Mouse (Mus musculus): ENCODE results near the gene Zscan21.
"Not testable (repeated sequence)": the region's sequence is repeated elsewhere in the genome, so short reads cannot be mapped to it uniquely, and the experiment has no call there.

Gene Zscan21

DNA sequence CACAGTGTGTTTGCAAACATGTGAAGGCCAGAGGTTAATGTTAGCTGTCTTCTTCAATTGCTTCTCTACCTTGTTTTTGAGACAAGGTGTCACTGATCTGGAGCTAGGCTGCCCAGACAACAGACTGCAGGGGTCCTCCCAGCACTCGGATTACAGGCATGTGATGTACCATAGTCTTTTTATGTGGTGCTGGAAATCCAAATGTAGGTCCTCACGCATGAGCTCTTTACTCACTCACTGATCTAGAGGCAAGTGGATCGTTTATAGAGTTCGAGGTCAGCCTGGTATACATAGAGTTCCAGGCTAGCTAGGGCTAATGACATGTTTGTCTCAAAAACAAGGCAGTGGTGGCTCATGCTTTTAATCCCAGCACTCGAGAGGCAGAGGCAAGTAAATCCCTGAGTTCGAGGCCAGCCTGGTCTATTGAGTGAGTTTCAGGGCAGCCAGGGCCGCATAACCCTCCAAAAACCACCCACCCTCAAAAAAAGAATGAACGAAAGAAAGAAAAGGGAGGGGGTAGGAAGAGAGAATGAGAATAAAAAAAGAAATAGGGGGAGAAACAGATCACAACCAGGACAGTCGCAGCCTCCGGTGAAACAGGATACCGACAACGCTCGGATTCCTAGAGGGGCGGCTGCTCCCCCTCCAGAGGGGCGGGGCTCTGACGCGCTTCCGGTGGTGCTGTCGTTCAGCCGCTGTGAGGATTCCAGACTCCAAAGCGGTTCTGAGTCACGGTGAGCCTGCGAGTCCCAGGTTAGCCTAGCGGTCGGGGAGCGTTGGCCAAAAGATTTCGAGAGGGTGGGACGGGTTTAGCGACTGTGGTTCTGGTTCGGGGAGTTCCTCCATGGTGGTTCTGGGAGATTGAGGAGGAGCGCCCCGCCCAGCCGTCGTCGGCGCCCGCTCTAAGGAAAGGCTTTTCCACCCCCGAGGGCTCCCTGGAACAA, at the start of gene Zscan21:
Gene Zscan21, plus strand, starts transcription at position 649 of the 944 bp plus-strand sequence.
- peak; percentile 90 for DNase-seq (ENCODE audit: low read depth, low spot score)

DNA sequence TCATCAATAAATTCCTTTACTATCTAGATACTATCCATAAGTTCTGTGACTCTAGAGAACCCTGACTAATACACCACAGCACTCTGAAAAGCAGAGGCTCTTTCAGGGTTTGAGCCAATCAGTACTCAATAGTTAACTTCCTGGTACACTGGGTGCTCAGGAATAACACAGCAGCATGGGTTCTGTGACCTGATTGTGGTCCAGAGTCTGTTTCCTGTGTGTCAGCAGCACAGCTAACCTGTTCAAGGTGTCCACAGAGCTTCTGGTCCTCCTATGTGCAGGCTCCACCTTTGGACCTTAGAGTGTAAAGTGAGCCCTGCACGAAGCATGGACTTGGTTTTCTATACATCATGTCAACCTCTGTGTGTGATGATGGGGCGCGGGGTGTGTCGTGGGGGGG, 42.9 kb upstream of the Zscan21 start:
- no peak for DNase-seq (ENCODE audit: low read depth, low spot score)

DNA sequence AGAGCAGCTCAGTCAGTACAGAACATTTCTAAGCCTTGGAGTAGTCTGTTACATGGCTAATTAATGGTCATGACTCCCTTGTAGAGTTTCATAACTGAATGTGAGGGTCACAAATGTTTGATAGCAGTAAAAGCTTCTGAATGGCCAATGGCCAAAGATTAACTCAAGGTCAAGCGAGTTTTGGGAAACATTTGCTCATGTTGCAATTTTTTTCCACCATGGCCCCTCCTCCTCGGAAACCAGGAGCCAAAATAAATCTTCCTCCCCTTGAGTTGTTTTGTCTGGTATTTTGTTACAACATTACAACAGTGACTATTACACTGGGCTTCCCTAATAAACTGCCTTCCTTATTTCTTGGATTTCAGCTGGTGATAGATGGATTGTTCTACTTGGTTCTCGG, 41.0 kb upstream of the Zscan21 start:
- no peak for DNase-seq (ENCODE audit: low read depth, low spot score)

DNA sequence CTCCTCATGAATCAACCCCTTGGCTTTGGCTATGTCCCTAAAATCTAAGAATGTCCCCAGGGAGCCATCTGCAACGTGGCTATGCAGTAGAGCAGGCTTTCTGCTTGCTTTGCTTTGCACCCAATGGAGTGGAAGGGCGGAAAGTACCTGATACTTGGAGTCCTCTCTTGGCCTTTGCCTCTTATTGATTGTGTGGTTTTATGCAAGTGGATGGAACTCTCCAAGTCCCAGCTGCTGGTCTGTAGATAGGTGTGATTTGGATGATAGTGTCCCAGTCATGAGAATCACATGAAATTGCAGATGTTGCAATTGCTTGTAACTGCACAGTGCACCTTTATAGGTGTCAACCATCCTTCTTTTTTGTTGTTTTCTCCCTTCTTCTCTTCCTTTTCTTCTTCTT, 40.6 kb upstream of the Zscan21 start:
- DNase-seq (ENCODE audit: low read depth, low spot score), result no peak

DNA sequence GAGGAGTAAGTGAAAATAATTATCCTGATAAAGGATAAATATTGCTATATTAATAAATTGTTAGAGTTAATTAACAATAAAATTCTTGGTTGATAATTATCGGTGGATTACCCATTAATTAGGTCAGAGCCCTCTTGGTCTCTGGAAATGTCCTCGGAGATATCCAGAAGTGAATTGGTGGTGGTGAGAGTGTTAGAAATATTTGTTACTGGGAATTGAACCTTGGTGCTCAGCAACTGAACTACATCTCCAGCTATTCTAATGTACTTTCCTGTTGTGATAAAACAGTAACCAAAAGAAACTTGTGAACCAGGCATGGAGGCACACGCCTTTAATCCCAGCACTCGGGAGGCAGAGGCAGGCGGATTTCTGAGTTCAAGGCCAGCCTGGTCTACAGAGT, 36.2 kb upstream of the Zscan21 start:
- DNase-seq (ENCODE audit: low read depth, low spot score), result no peak

DNA sequence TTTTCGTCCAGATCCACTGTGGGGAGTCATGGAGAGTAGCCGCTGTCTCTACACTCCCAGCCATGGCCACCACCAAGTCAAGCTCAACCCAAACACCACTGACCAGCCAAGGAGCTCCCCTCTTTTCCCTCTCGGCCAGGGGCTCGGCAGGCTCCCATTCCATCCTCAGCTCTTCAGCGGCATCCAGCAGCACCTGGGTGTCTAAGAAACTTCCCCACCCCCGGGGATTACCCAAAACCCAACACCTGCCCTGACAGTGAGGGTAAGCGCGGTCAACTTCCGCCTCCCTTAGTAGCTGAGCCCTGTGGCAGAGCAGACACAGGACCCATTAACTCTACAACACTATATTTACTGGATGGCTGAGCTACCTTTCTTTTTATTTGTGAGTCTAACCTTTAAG, 35.3 kb upstream of the Zscan21 start:
- no peak for DNase-seq (ENCODE audit: low read depth, low spot score)

DNA sequence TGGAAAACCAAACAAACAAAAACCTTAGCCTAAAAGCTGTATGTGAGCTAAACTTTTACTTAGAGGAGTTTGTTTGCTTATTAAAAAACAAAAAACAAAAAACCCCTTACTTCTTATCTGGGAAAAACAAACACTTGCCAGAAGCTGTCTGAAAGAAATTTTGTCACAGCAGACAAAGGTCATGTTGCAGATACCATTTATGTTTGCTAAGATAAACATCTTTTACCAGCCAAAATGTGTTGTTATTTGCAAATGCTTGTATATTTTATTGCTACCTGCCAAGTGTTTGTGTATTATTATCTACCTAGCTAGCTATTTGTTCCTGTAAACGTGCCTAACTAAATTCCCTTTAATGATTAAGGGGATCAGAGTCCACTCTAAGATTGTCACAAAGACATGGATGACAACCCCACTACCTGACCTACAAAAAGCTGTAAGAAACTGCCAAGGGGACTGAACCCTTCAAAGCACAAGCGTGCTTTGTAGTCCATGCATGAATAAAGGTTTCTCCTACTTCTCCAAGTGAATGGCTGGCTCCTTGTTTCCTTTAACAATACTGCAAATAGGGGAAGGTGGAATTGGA, 33.3 kb upstream of the Zscan21 start:
- no peak for DNase-seq (ENCODE audit: low read depth, low spot score)

DNA sequence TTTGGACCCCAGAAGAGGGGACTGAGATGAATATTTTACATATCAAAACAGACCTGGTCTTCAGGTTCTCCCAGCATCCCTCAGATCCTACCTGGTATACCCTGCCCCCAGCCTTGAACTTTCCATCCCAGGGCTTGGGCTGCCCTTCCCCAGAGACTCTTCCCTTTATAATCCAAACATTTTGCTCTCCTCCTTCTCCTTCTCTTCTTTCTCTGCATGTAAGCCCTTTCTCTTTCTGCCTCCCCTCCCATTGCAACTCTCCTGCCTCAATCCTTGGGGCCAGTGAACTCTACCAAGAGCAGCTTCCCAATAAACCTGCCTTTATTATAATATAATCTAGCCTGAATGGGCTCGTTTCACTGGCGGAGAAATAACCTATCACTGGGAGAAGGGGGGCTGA, 32.8 kb upstream of the Zscan21 start:
- no peak for DNase-seq (ENCODE audit: low read depth, low spot score)

DNA sequence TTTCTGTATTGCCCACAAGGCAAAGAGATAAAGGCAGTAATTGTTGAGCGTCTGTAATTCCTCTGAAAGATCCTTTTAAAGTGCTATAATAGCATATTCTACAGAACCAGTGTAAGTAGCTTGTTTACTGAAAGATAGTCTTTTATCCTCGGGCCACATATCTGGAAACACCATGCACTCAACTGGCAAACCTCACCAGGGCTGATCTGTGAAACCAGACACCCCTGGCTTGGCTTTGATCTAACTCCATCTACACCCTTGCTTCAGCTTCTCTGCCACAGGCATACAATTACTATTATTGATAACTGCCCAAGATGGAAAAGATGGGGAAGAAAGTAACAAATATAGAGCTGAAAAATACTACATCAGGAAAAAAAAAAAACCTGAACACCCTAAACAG, 32.2 kb upstream of the Zscan21 start:
- DNase-seq (ENCODE audit: low read depth, low spot score), result no peak

DNA sequence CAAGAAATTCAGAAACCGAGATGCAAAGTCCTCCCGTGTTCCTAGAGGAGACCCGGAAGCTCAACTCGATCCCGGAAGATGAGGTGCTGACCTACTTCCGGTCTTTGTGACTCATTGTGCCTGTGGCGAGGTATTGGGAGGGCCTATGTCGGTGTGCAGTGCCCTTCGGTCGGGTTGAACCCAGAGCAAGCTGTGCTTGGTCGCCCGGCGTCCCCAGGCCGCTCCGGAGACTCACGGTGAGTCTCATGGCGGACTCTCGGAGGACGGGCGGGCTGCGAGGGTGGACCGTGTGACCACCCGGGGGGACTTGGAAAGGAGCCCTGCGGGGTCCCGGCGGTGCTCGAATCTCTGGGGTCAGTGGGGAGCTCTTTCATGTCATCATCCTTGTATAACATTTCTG, 31.7 kb upstream of the Zscan21 start, which contains the start of gene Zkscan1:
Gene Zkscan1, plus strand, starts transcription at position 89 of the 400 bp plus-strand sequence.
- peak; percentile 95 for DNase-seq (ENCODE audit: low read depth, low spot score)

DNA sequence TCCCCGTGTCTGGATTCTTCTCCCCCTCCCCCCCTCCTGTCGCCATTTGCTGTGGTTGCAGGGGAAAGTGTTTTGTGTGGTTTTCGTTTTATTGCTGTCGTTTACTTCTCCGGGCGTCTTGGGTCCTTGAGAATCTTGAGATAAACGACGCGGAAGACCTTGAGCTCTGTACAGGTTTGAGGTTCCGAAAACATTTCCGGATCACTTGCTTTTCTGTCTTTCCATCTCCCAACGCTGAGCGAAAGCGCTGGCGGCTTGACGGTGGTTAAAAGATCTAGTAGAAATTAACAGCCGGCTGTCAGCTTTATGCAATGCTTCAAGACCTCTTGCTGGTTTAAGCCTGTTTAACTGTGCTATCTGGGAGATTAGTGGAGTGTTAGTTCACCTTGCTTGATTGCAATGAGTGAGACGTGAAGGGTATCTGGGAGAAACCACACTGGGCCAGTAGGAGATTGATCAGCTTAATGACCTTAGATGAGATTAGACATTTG, 31.2 kb upstream of the Zscan21 start:
- DNase-seq (ENCODE audit: low read depth, low spot score), result no peak

DNA sequence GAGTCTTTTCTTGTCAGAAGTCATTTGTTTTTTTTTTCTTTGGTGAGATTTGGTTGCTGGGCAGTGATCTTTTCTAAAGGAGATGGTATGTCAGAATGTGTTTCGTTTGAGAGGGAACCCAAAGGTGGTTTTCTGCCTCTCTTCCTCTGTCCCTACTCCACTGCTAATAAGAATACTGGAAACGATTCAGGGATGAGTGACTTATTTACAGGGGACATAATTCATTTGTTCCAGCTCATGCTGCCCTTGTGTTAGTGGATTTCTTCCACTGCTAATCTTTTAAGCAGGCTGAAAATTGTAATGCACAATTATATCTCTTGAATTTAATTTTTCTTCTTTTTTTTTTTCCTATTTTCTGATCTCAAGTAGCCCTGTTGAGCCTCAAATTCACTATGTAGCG, 29.9 kb upstream of the Zscan21 start:
- DNase-seq (ENCODE audit: low read depth, low spot score), result no peak

DNA sequence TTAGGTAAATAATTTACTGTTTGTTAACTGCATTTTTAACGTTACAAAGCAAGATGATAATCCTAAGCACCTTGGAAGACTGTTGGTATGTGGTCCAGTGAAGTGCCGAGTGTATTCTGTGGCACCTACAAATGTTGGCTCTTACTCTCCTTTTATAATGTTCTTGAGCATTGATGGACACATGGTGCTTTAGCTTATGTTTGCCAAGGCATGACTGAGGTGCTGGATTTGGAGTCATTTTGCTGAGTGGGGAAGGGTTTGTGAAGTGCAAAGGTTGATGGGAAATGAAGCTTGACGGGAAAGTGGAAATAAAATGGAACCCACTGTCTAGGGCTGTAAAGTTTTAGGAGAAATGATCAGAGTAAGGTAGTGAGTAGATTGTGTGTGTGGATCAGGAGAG, 28.3 kb upstream of the Zscan21 start:
- DNase-seq (ENCODE audit: low read depth, low spot score), result no peak

DNA sequence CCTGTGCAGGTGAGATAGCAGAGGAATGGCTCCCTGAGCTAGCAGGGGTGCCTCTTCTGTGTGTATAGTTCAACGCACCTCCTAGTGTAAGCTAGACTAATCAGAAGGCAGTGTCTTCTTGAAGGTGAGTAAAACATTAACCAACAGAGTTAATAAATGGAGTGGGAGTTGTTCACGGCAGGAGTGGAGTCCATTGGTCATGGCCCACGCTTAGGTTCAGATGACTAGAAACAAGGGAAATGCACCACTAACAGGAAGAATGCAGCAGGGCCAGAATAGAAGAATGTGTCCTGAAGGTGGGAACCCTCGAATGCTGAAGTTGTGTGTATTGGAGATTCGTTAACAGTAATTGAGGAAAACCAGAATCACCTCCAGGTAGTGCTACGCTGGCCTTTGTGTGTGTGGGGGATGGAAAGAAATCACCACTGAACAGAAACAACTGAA, 27.6 kb upstream of the Zscan21 start:
- DNase-seq (ENCODE audit: low read depth, low spot score), result no peak

DNA sequence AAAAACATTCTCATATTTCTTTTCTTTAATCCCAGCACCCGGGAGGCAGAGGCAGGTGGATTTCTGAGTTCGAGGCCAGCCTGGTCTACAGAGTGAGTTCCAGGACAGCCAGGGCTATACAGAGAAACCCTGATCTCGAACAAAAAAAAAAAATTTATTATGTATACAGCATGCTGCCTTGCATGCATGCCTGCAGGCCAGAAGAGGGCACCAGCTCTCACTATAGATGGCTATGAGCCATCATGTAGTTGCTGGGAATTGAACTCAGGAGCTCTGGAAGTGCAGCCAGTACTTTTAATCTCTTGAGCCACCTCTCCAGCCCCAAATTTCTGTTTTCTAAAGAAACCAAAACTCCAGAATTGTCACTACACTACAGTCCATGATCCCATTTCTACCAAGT, 26.4 kb upstream of the Zscan21 start:
- peak; percentile 63 for DNase-seq (ENCODE audit: low read depth, low spot score)

DNA sequence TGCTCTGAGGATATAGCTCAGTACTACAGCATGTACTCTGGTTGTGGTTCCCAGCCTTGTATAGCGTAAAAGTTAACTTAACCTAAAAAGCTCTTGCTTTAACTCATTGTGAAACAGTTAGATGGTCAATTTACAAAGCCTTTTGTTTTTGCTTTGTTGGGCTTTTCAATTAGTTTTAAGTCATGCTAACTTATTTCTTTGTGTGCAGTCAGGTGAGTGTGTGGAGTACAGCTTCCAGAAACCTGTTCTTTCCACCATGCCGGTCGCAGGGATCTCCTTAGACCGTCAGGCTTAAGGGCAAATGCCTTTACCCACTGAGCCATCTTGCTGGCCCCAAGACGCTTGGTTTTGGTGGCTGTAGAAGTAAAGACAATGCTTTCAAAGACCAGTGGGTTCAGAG, 26.0 kb upstream of the Zscan21 start:
- peak; percentile 39 for DNase-seq (ENCODE audit: low read depth, low spot score)

DNA sequence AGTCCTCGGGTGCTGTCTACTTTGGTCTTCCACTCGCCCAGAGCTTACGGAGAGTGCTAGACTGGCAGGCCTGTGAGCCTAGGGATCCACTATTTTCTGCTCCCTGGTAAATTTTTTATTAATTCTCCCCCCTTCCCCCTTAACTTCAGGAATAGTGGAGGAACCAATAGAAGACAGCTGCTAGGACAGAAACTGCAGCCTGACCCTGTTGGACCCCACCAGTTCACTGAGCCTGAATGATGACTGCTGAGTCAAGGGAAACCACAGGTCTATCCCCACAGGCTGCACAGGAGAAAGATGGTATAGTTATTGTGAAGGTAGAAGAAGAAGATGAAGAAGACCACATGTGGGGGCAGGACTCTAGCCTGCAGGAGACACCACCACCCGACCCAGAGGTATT, 23.9 kb upstream of the Zscan21 start:
- no peak for DNase-seq (ENCODE audit: low read depth, low spot score)

DNA sequence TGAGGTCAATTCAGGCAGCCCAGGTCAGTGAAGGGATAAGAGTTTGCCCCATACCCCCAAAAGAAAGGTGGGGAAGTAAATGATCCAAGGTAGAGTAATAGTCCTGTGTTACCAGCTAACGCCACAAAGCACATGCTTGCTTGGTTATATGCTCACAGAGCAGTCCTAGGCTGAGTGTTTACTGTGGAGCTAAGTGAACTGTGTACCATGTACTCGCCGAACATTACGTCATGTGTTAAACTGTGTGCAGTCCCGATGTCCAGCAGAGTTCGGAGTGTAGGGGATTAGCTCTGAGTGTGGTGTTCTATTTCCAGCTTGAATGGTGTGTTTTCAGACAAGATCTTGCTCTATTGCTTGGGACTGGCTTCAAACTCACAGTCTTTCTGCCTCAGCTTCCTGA, 22.2 kb upstream of the Zscan21 start:
- DNase-seq (ENCODE audit: low read depth, low spot score), result no peak

DNA sequence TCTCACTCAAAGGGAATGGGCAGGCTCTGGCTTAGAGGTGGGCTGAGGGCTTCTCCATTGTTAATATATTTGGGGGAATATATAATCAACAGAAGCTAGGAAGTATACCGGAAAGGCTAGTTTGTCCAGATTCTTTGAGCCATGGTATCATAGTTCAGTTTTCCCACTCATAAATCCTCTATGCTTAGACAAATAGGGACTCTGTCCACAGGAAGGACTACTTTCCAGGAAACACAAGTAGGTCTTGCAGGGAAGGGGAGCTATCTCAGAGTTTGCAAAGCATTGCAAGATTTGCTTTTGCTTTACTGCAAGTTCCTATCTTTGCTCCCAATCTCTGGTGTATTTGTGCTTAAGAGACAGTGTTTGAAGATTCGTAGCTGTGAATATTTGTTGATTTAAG, 11.7 kb upstream of the Zscan21 start:
- DNase-seq (ENCODE audit: low read depth, low spot score), result no peak

DNA sequence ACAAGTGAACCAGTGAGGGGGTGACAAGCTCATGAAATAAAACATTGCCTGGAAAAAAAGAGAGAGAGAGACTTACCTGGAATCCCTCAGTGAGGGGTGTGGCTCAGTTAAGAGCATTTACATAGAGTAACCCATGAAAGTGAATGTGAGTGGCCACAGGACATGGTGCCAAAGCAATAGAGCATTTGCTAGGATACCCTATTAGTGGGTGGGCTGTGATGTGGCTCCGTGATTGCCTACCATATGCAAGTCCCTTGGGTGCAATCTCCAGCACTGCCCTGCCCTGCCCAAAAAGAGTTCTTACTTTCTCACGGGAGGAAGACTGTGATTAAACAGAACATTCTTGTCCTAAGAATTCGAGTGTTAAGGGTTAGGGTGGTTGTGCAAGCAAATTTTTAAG, 9.6 kb upstream of the Zscan21 start:
- no peak for DNase-seq (ENCODE audit: low read depth, low spot score)

DNA sequence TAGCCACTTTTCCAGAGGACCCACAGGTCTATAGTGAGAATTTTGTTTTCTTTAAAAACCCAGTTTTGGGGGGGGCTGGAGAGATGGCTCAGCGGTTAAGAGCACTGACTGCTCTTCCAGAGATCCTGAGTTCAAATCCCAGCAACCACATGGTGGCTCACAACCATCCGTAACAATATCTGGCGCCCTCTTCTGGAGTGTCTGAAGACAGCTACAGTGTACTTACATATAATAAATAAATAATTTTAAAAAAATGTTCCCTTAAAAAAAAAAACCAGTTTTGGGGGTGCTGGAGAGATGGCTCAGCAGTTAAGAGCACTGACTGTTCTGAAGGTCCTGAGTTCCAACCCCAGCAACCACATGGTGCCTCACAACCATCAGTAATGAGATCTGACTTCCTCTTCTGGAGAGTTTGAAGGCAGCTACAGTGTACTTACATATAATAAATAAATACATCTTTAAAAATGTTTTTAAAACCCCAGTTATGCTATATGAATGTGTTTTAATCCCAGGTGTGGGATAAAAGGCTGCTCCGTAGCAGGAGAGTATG, 6.8 kb upstream of the Zscan21 start:
- DNase-seq (ENCODE audit: low read depth, low spot score), result not testable (repeated sequence)

DNA sequence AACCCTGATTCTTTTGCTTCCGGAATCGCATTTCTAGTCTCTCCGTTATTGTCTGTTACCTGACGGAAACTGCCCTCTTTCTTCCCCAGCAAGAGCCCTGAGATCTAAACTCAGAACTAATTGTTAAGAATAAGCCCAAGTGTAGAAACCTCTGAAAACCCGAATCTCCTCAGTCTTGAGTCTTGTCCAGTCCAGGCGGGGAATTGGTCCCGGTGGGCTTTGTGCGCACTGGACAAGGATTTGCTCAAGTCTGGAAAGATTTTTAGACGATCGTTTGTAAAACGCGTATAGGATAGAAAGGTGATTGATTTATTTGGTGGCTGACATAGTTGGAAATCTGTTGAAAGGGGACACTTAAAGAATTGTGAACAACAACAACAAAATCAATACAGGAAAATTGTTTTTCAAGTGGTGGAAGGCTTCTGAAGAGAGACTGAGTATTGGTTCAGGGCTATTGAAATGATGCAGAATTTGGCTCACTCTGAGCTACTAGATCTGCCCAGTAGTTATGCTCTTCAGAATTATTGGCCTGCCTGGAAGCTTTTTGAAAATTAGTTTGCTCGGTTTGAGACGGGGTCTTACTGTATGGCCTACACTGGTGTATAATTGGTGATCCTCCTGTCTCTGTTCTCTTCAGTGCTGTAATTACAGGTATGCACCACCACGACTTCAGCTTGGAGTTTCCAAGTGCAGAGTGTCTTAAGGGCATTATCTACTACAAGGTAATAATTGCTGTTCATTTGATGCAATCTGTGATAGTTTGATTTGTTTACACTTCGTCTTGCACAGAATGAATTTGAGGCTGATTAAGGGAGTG, 704 bp downstream of the Zscan21 start:
- DNase-seq (ENCODE audit: low read depth, low spot score), result peak; percentile 38

Data from ES-CJ7 (cell line).